Mouse (Mus musculus) midbrain, embryonic 10.5 days (tissue): ENCODE measurements around the gene Tceanc2. TPM values are rescaled to one million over a fixed set of nuclear protein-coding genes. Genes with fewer than 3 reads are reported as not detected.
"Not testable (repeated sequence)": the region's sequence is repeated elsewhere in the genome, so short reads cannot be mapped to it uniquely, and the experiment has no call there.

Experiments
- DNase-seq: peaks from one replicate; pipeline ENCODE4 v3.0.0-alpha.2; 2017; ENCODE audit warnings: low spot score
- H3K27ac ChIP-seq: fragments of 300-500 bp; sonication (generic); replicated peaks from 2 replicates; pipeline ENCODE4 v1.5.1; 2016; ENCODE audit warnings: mild to moderate bottlenecking
- H3K27me3 ChIP-seq: fragments of 300-500 bp; sonication (generic); 2 replicates; pipeline ENCODE4 v1.6.1; 2016; ENCODE audit warnings: low read depth, mild to moderate bottlenecking; ENCODE audit not compliant: poor library complexity, severe bottlenecking
- H3K36me3 ChIP-seq: fragments of 300-500 bp; sonication (generic); 2 replicates; pipeline ENCODE4 v1.6.1; 2016; ENCODE audit warnings: mild to moderate bottlenecking, moderate library complexity
- H3K4me1 ChIP-seq: fragments of 300-500 bp; sonication (generic); 2 replicates; pipeline ENCODE4 v1.6.1; 2016
- H3K4me3 ChIP-seq: fragments of 300-500 bp; sonication (generic); 2 replicates; pipeline ENCODE4 v1.5.1; 2016; ENCODE audit warnings: mild to moderate bottlenecking, moderate library complexity
- H3K9me3 ChIP-seq: fragments of 300-500 bp; sonication (generic); replicated peaks from 2 replicates; pipeline ENCODE4 v1.6.1; 2016; ENCODE audit warnings: mild to moderate bottlenecking
- WGBS: fragments of 180-500 bp; shearing (Covaris S2); methylation state at CpG from one replicate; pipeline ENCODE4 v1.1.7; 2016; 5-methylcytosine and 5-hydroxymethylcytosine counted together
- polyA plus RNA-seq: library from polyadenylated mRNA; unstranded; fragments of >200 nt; fragmentation: Nextera tagmentation; extraction: Ambion mirVana; gene quantifications from 2 replicates; pipeline ENCODE4 v1.2.1, GENCODE M21; 2016

Tceanc2 gene
- polyA plus RNA-seq, 1 experiment from 2014 or later = 39.7 TPM

- Histone ChIP-seq H3K27ac (no peak overlapping the region), H3K36me3 (no peaks in the 10 kb centered on the region), H3K9me3 (no peaks in the 10 kb centered on the region), H3K4me1 (peaks cover 31% of the 10 kb centered on the region), H3K27me3 (no peaks in the 10 kb centered on the region), H3K4me3 (no peak overlapping the region)
- DNase-seq = no peak
- 86% methylated on average over 2 of the region's 2 CpGs for WGBS
Measured at GRCm38 (mm10) chr4:107117741-107118385, 61.1 kb downstream of the Tceanc2 start.

GRCm38 (mm10) chr4:107114278-107114677 is 64.6 kb downstream of the Tceanc2 start:
- H3K9me3 ChIP-seq = no peaks in the 10 kb centered on the region
- 65% methylated on average over 8 of the region's 8 CpGs for WGBS
- H3K27ac ChIP-seq = no peak overlapping the region
- peaks cover 17% of the 10 kb centered on the region for H3K4me1 ChIP-seq
- H3K36me3 ChIP-seq = no peaks in the 10 kb centered on the region
- H3K4me3 ChIP-seq = no peak overlapping the region
- H3K27me3 ChIP-seq = no peaks in the 10 kb centered on the region
- no peak for DNase-seq

GRCm38 (mm10) chr4:107109181-107109580 is 69.7 kb downstream of the Tceanc2 start:
- not testable (repeated sequence) for H3K9me3 ChIP-seq, H3K36me3 ChIP-seq, DNase-seq, H3K4me3 ChIP-seq, H3K27ac ChIP-seq, H3K27me3 ChIP-seq
- 93% methylated on average over 6 of the region's 6 CpGs for WGBS
- peaks cover 40% of the 10 kb centered on the region for H3K4me1 ChIP-seq

- Histone ChIP-seq H3K9me3 (no peaks in the 10 kb centered on the region), H3K4me3 (no peak overlapping the region), H3K4me1 (peaks cover 36% of the 10 kb centered on the region), H3K27me3 (no peaks in the 10 kb centered on the region), H3K27ac (peak overlapping the region; percentile 70), H3K36me3 (no peaks in the 10 kb centered on the region)
- WGBS = 65% methylated on average over 13 of the region's 13 CpGs
- DNase-seq = no peak
Measured at GRCm38 (mm10) chr4:107108291-107108731, 70.6 kb downstream of the Tceanc2 start.

GRCm38 (mm10) chr4:107106777-107107176 is 72.1 kb downstream of the Tceanc2 start:
- WGBS = 96% methylated on average over 16 of the region's 16 CpGs

GRCm38 (mm10) chr4:107102220-107102619 is 76.7 kb downstream of the Tceanc2 start:
- 81% methylated on average over 8 of the region's 8 CpGs for WGBS
- no peaks in the 10 kb centered on the region for H3K36me3 ChIP-seq
- no peak for DNase-seq
- H3K27me3 ChIP-seq = 0 out of 2 replicates have a peak, but pooled peaks cover under 1% of the 10 kb centered on the region
- no peak overlapping the region for H3K4me3 ChIP-seq
- H3K27ac ChIP-seq = 0 out of 2 replicates have a peak overlapping the region, but pooled peaks have one; percentile 63
- H3K9me3 ChIP-seq = no peaks in the 10 kb centered on the region
- peaks cover 42% of the 10 kb centered on the region for H3K4me1 ChIP-seq

More at GRCm38 (mm10) chr4:107106777-107107176, 72.1 kb downstream of the Tceanc2 start:
- no peak overlapping the region for H3K4me3 ChIP-seq
- peaks cover 44% of the 10 kb centered on the region for H3K4me1 ChIP-seq
- H3K27me3 ChIP-seq = no peaks in the 10 kb centered on the region
- H3K36me3 ChIP-seq = no peaks in the 10 kb centered on the region
- no peaks in the 10 kb centered on the region for H3K9me3 ChIP-seq
- no peak for DNase-seq
- peak overlapping the region; percentile 70 for H3K27ac ChIP-seq

GRCm38 (mm10) chr4:107098791-107099525 is 80.0 kb downstream of the Tceanc2 start:
- Histone ChIP-seq H3K27ac (peak overlapping the region; percentile 29), H3K4me3 (no peak overlapping the region), H3K9me3 (no peaks in the 10 kb centered on the region), H3K36me3 (no peaks in the 10 kb centered on the region), H3K27me3 (0 out of 2 replicates have a peak, but pooled peaks cover 7% of the 10 kb centered on the region), H3K4me1 (peaks cover 56% of the 10 kb centered on the region)
- no peak for DNase-seq
- 89% methylated on average over 16 of the region's 17 CpGs for WGBS

GRCm38 (mm10) chr4:107098375-107098774 is 80.5 kb downstream of the Tceanc2 start:
- H3K4me1 ChIP-seq = peaks cover 57% of the 10 kb centered on the region
- H3K9me3 ChIP-seq = no peaks in the 10 kb centered on the region
- WGBS = 74% methylated on average over 10 of the region's 10 CpGs
- H3K36me3 ChIP-seq = no peaks in the 10 kb centered on the region
- peak overlapping the region; percentile 29; the same call in 1 of the 2 replicates for H3K27ac ChIP-seq
- 0 out of 2 replicates have a peak, but pooled peaks cover 7% of the 10 kb centered on the region for H3K27me3 ChIP-seq
- no peak overlapping the region for H3K4me3 ChIP-seq
- no peak for DNase-seq

- 67% methylated on average over 15 of the region's 15 CpGs for WGBS
- DNase-seq = no peak
- Histone ChIP-seq H3K27me3 (0 out of 2 replicates have a peak, but pooled peaks cover 7% of the 10 kb centered on the region), H3K27ac (peak overlapping the region; percentile 74), H3K36me3 (no peaks in the 10 kb centered on the region), H3K9me3 (no peaks in the 10 kb centered on the region), H3K4me3 (no peak overlapping the region), H3K4me1 (peaks cover 62% of the 10 kb centered on the region)
Measured at GRCm38 (mm10) chr4:107097871-107098270, 81.0 kb downstream of the Tceanc2 start.

GRCm38 (mm10) chr4:107096841-107097373 is 82.0 kb downstream of the Tceanc2 start, which contains the start of gene Cdcp2:
Cdcp2 (plus strand) TSS chr4:107096891.
- Histone ChIP-seq H3K36me3 (no peaks in the 10 kb centered on the region), H3K9me3 (no peaks in the 10 kb centered on the region), H3K27ac (peak within 1 kb of the TSS; percentile 74), H3K27me3 (0 out of 2 replicates have a peak, but pooled peaks cover 7% of the 10 kb centered on the region), H3K4me1 (peaks cover 63% of the 10 kb centered on the region), H3K4me3 (no peak within 1 kb of the TSS)
- DNase-seq = no peak
- WGBS = 62% methylated on average over 16 of the region's 16 CpGs

- Histone ChIP-seq H3K27ac (peak overlapping the region; percentile 74), H3K9me3 (no peaks in the 10 kb centered on the region), H3K4me1 (peaks cover 66% of the 10 kb centered on the region), H3K36me3 (no peaks in the 10 kb centered on the region), H3K27me3 (0 out of 2 replicates have a peak, but pooled peaks cover 7% of the 10 kb centered on the region), H3K4me3 (no peak overlapping the region)
- DNase-seq = peak; percentile 29
- 37% methylated on average over 6 of the region's 6 CpGs for WGBS
Measured at GRCm38 (mm10) chr4:107096043-107096442, 82.9 kb downstream of the Tceanc2 start.

- Histone ChIP-seq H3K4me3 (no peak overlapping the region), H3K27me3 (0 out of 2 replicates have a peak, but pooled peaks cover 7% of the 10 kb centered on the region), H3K36me3 (no peaks in the 10 kb centered on the region), H3K9me3 (no peaks in the 10 kb centered on the region), H3K27ac (peak overlapping the region; percentile 60; the same call in 1 of the 2 replicates), H3K4me1 (peaks cover 66% of the 10 kb centered on the region)
- no peak for DNase-seq
- 85% methylated on average over 16 of the region's 16 CpGs for WGBS
Measured at GRCm38 (mm10) chr4:107094484-107095187, 84.3 kb downstream of the Tceanc2 start.
